Mouse (Mus musculus): Measurements from ENCODE around the gene Pank3.

DNA sequence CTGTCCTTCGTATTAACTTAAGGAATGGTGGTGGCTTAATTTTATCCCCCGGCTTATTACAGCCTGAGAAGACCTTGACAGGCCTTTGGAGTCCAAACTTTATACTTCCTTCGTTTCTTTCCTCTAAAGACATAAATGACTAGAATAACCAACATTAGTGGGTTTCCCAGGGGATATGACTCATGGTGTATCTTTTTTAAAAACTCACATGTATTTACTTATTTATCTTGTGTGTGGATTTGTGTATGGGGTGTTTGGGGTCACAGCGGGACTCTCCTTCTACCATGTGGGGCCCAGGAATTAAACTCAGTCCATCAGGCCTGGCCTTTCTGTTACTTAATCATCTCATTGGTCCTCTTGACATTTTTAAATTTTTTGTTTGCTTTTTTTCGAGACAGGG, 2.4 kb upstream of the Pank3 start:
- no peak for TF ChIP-seq EP300 (IDR thresholded peaks at IDR 0.05; ENCODE audit: low read depth)
- TF ChIP-seq CTCF (IDR thresholded peaks at IDR 0.05; ENCODE audit: low read depth) = no peak
